Mouse (Mus musculus): ENCODE results near the gene Ap4b1.

DNA sequence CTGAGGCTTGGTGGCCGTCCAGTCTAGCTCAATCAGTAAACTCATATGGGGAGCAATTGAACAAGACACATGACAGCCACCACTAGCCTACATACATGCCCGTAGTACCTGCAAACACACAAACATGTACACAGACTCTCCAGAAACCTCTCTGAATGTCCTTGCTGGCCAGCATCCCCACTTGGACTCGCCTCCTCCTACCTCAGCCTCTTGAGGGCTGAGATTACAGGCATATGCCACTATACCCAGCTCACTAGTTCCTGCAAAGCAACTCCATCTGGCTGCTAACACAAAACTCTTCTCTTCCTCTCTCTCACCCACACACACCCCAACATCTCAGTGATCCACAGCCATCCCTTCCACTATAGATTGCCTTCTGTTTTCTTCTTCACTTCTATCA lies 29.0 kb upstream of the Ap4b1 start:
- TF ChIP-seq CTCF (IDR thresholded peaks at IDR 0.05; ENCODE audit: control insufficient read depth, insufficient read depth, insufficient replicate concordance, low read depth, low read length) (no peak), POLR2A (IDR thresholded peaks at IDR 0.05; ENCODE audit: control insufficient read depth, low read depth, low read length) (no peak)

All from testis, adult 2 months (tissue).